Mouse (Mus musculus): ENCODE data around the gene Surf2.

DNA sequence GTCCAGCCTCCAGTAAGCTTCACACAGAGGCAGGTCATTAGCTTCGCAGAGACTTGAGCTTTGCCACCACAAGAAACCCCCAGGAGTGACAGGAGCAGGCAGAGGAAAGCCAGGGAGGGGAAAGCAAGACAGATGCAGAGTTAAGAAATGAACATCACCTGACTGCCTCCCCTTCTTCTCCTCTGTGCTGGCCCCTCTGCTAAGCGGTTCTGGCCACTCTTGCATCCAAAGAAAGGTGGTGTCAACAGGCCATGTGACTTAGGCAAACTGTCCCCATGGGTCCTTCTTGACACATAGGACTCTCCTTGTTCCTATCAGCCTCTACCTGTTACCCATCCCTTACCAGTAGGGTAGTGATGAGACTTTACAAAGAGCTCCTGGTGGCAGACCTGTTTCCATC is 10.2 kb upstream of the Surf2 start:
- TF ChIP-seq POLR2A (IDR thresholded peaks at IDR 0.05; ENCODE audit: control insufficient read depth, extremely low read depth, insufficient read depth, low read length, poor library complexity) = no peak
- no peak for TF ChIP-seq CTCF (IDR thresholded peaks at IDR 0.05; ENCODE audit: borderline replicate concordance, control insufficient read depth, extremely low read depth, insufficient read depth, low read length, poor library complexity)
